Mouse (Mus musculus): ENCODE results near the gene Tbc1d9b.

- TF ChIP-seq MAFK (IDR thresholded peaks at IDR 0.05; ENCODE audit: insufficient read depth, low read depth, low read length), result no peak
- TF ChIP-seq CHD2 (IDR thresholded peaks at IDR 0.05; ENCODE audit: low read depth, low read length), result no peak
- no peak for TF ChIP-seq HCFC1 (IDR thresholded peaks at IDR 0.05; ENCODE audit: borderline replicate concordance, insufficient read depth, low read length)
- TF ChIP-seq ZNF384 (IDR thresholded peaks at IDR 0.05; ENCODE audit: low read depth, low read length), result no peak
These were observed 53.6 kb downstream of the Tbc1d9b start for GRCm38 (mm10) chr11:50184788-50185187.

Data from ES-E14 (cell line).